Mouse (Mus musculus): ENCODE data around the gene Taar9.

- TF ChIP-seq JUND (conservative IDR thresholded peaks at IDR 0.05; ENCODE audit: low read depth, low read length) (peak; percentile 64), POLR2A (IDR thresholded peaks at IDR 0.05; ENCODE audit: low read depth, low read length) (no peak), CTCF (conservative IDR thresholded peaks at IDR 0.05 in 1 of 2, IDR thresholded peaks at IDR 0.05 in 1 of 2; ENCODE audit: low read depth in 2 of 2, low read length in 2 of 2) (no peak), TCF12 (IDR thresholded peaks at IDR 0.05; ENCODE audit: low read depth, low read length) (peak; percentile 62; the same call in 1 of the 2 replicates), USF2 (conservative IDR thresholded peaks at IDR 0.05; ENCODE audit: low read depth, low read length) (no peak), SMC3 (IDR thresholded peaks at IDR 0.05; ENCODE audit: low read depth, low read length) (no peak; the same call in 1 of the 2 replicates), MYC (IDR thresholded peaks at IDR 0.05; ENCODE audit: low read depth, low read length) (no peak), TBP (conservative IDR thresholded peaks at IDR 0.05; ENCODE audit: low read depth, low read length) (no peak), BHLHE40 (IDR thresholded peaks at IDR 0.05; ENCODE audit: low read depth, low read length) (peak; percentile 48), MEF2A (IDR thresholded peaks at IDR 0.05; ENCODE audit: borderline replicate concordance, low read depth, low read length) (peak; percentile 95), UBTF (IDR thresholded peaks at IDR 0.05; ENCODE audit: low read depth, low read length) (no peak), EP300 (IDR thresholded peaks at IDR 0.05; ENCODE audit: low read length) (peak; percentile 81; the same call in 1 of the 2 replicates)
Observed at GRCm38 (mm10) chr10:24158470-24159254, 49.3 kb upstream of the Taar9 start.
